ENCODE assay signal across 8 mouse cellular contexts in genomic region chr16:55820161-55820915, GRCm38 (mm10). TPM values are rescaled to one million over a fixed set of nuclear protein-coding genes. Genes with fewer than 3 reads are reported as not detected.
DNase-seq lines count a peak whose midpoint lies in the region; ATAC-seq and TF ChIP-seq lines count a peak whose summit lies in the region.

No protein-coding gene starts in this region.

- H3K36me3 ChIP-seq in testis, adult 2 months (ENCODE audit: control insufficient read depth, insufficient read depth, low read length): no peaks in the 10 kb centered on the region
- peaks cover 21% of the 10 kb centered on the region for H3K36me3 ChIP-seq in forebrain, embryonic 14.5 days (ENCODE audit: control insufficient read depth, insufficient read depth, low read length)
- peaks cover 20% of the 10 kb centered on the region for H3K36me3 ChIP-seq in intestine, postnatal 0 days (ENCODE audit: control insufficient read depth, insufficient read depth)
- peaks cover 8% of the 10 kb centered on the region; the same call in 1 of the 2 replicates for H3K36me3 ChIP-seq in midbrain, embryonic 11.5 days (ENCODE audit: control insufficient read depth, insufficient read depth, low read length)

- DNase-seq in testis, postnatal 10 days (ENCODE audit: low spot score): no peak
- no peak for DNase-seq in forebrain, embryonic 14.5 days (ENCODE audit: low spot score)
- DNase-seq in midbrain, embryonic 11.5 days (ENCODE audit: low spot score, missing footprints): peak; percentile 87
- no peak for DNase-seq in urinary bladder, adult 2 months (ENCODE audit: low spot score)
- no peak for DNase-seq in right cerebral cortex, postnatal 14 days
- no peak for DNase-seq in layer of hippocampus, adult 8-10 months (ENCODE audit: low spot score in 2 of 2)

- WGBS in forebrain, embryonic 14.5 days: 42% methylated on average over 13 of the region's 13 CpGs
- 15% methylated on average over 13 of the region's 13 CpGs for WGBS in intestine, postnatal 0 days
- 69% methylated on average over 13 of the region's 13 CpGs for WGBS in midbrain, embryonic 11.5 days

- H3K9me3 ChIP-seq in forebrain, embryonic 14.5 days (replicated peaks; ENCODE audit: control insufficient read depth, low read length): no peaks in the 10 kb centered on the region
- no peaks in the 10 kb centered on the region for H3K9me3 ChIP-seq in intestine, postnatal 0 days (ENCODE audit: control insufficient read depth)
- H3K9me3 ChIP-seq in midbrain, embryonic 11.5 days (ENCODE audit: control insufficient read depth, low read length): no peaks in the 10 kb centered on the region

- ATAC-seq in forebrain, embryonic 14.5 days: no peak
- no peak for ATAC-seq in intestine, postnatal 0 days
- ATAC-seq in midbrain, embryonic 11.5 days (ENCODE audit: low FRiP score): no peak

- peak overlapping the region; percentile 79; the same call in 1 of the 2 replicates for H3K9ac ChIP-seq in forebrain, embryonic 14.5 days (ENCODE audit: low read length)
- peak overlapping the region; percentile 93 for H3K9ac ChIP-seq in intestine, postnatal 0 days (ENCODE audit: low read depth, low read length)
- no peak overlapping the region for H3K9ac ChIP-seq in midbrain, embryonic 11.5 days (ENCODE audit: low read length)

- no peak for TF ChIP-seq POLR2A in testis, adult 2 months (IDR thresholded peaks at IDR 0.05; ENCODE audit: control insufficient read depth, low read depth, low read length)

- H3K4me3 ChIP-seq in testis, adult 2 months (ENCODE audit: control insufficient read depth, low read depth, low read length): peak overlapping the region; percentile 41
- peak overlapping the region; percentile 77 for H3K4me3 ChIP-seq in forebrain, embryonic 14.5 days (ENCODE audit: low read depth, low read length)
- peak overlapping the region; percentile 98 for H3K4me3 ChIP-seq in intestine, postnatal 0 days (ENCODE audit: low read depth, low read length)
- no peak overlapping the region for H3K4me3 ChIP-seq in midbrain, embryonic 11.5 days (ENCODE audit: low read depth, low read length)

- H3K4me1 ChIP-seq in testis, adult 2 months (ENCODE audit: control insufficient read depth, insufficient read depth, low read length): peaks cover 6% of the 10 kb centered on the region
- H3K4me1 ChIP-seq in forebrain, embryonic 14.5 days (ENCODE audit: control insufficient read depth, insufficient read depth, low read length): peaks cover 10% of the 10 kb centered on the region; the same call in 1 of the 2 replicates
- no peaks in the 10 kb centered on the region for H3K4me1 ChIP-seq in intestine, postnatal 0 days (replicated peaks; ENCODE audit: control insufficient read depth, insufficient read depth, low read length)
- peaks cover 3% of the 10 kb centered on the region; the same call in 1 of the 2 replicates for H3K4me1 ChIP-seq in midbrain, embryonic 11.5 days (ENCODE audit: control insufficient read depth, insufficient read depth, low read length)

- peak overlapping the region; percentile 96 for H3K4me2 ChIP-seq in forebrain, embryonic 14.5 days (ENCODE audit: low read length)
- peak overlapping the region; percentile 71 for H3K4me2 ChIP-seq in intestine, postnatal 0 days (replicated peaks; ENCODE audit: low read depth)
- H3K4me2 ChIP-seq in midbrain, embryonic 11.5 days: peak overlapping the region; percentile 67; the same call in 1 of the 2 replicates

- H3K27me3 ChIP-seq in testis, adult 2 months (ENCODE audit: control insufficient read depth, insufficient read depth, low read length): no peaks in the 10 kb centered on the region
- no peaks in the 10 kb centered on the region for H3K27me3 ChIP-seq in forebrain, embryonic 14.5 days (replicated peaks; ENCODE audit: control insufficient read depth, insufficient read depth, low read length)
- no peaks in the 10 kb centered on the region for H3K27me3 ChIP-seq in intestine, postnatal 0 days (replicated peaks; ENCODE audit: control insufficient read depth, insufficient read depth, low read length)
- peaks cover 4% of the 10 kb centered on the region; the same call in 1 of the 2 replicates for H3K27me3 ChIP-seq in midbrain, embryonic 11.5 days (ENCODE audit: control insufficient read depth, insufficient read depth, low read length)

- no peak for TF ChIP-seq CTCF in testis, adult 2 months (IDR thresholded peaks at IDR 0.05; ENCODE audit: control insufficient read depth, insufficient read depth, insufficient replicate concordance, low read depth, low read length)
- no peak for TF ChIP-seq CTCF in intestine, postnatal 0 days (IDR thresholded peaks at IDR 0.05; ENCODE audit: low read depth)

- H3K27ac ChIP-seq in testis, adult 2 months (ENCODE audit: control insufficient read depth, insufficient read depth, low read depth, low read length): no peak overlapping the region
- no peak overlapping the region for H3K27ac ChIP-seq in forebrain, embryonic 14.5 days (ENCODE audit: low read depth, low read length)
- peak overlapping the region; percentile 94 for H3K27ac ChIP-seq in intestine, postnatal 0 days (ENCODE audit: low read depth, low read length)
- H3K27ac ChIP-seq in midbrain, embryonic 11.5 days (ENCODE audit: low read depth, low read length): no peak overlapping the region

RNA-seq across cellular contexts. Expression of gene Nfkbiz, which starts 18.4 kb away (rescaled TPM):
- polyA plus RNA-seq in testis, adult 2 months (2012; rRNA removed): 4.5 and 4.6 TPM in 2 replicates
- 0.99 and 1.3 TPM in 2 replicates for polyA plus RNA-seq in forebrain, embryonic 14.5 days (2014; fragmentation: Nextera tagmentation; extraction: Ambion mirVana)
- polyA plus RNA-seq in intestine, postnatal 0 days (2015; fragmentation: Nextera tagmentation; extraction: Ambion mirVana): 7.8 and 8.8 TPM in 2 replicates
- polyA plus RNA-seq in midbrain, embryonic 11.5 days (2014; fragmentation: Nextera tagmentation; extraction: Ambion mirVana): 1.3 and 1.8 TPM in 2 replicates
- 10.3 and 10.8 TPM in 2 replicates for polyA plus RNA-seq in urinary bladder, adult 2 months (2012; rRNA removed)
- total RNA-seq in layer of hippocampus, adult 8-10 months (2022): 1 to 10 TPM; 6.2 to 7.2 (median 6.5) TPM
